Mouse (Mus musculus): Measurements from ENCODE around the gene Rock2. TPM values are rescaled to one million over a fixed set of nuclear protein-coding genes. Genes with fewer than 3 reads are reported as not detected.

Rock2 gene
- polyA plus RNA-seq, 1 experiment from 2014 or later, result 17.8 TPM

DNA sequence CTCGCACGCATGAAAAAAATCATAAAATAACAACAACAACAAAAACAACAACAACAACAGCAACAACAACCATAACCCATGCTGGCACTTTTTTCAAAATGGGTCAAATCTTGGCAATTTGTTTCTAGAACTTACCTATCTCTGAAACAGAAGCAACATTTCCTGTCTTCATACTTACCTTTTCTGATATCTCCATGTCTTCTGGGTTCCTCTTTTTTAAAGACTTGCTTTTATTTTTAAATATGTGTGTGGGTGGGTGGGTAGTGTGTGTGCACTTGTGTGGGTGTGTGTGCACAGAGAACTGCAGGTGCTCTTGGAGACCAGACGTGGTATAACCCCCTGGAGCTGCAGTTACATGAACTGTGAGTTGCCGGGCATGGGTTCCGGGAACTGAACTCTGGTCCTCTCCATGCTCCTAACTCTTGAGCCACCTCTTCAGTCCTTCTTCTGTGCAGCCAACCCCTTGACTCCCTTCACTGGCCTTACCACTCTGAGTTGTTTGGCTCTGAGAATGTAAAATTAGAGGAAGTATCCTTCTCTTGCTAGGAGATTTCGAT lies 129.9 kb downstream of the Rock2 start:
- DNase-seq (no peak), ATAC-seq (ENCODE audit: low FRiP score, low TSS enrichment) (no peak)
- H3K27me3 ChIP-seq (ENCODE audit: control insufficient read depth, insufficient read depth, low read length), result no peaks in the 10 kb centered on the region
- H3K4me1 ChIP-seq (ENCODE audit: control insufficient read depth, insufficient read depth, low read length), result no peaks in the 10 kb centered on the region
- H3K4me3 ChIP-seq (replicated peaks; ENCODE audit: low read depth, low read length), result no peak overlapping the region
- no peak overlapping the region for H3K4me2 ChIP-seq (ENCODE audit: low read length)
- H3K9ac ChIP-seq (replicated peaks; ENCODE audit: low read length), result no peak overlapping the region
- 94% methylated on average over 6 of the region's 6 CpGs for WGBS
- H3K36me3 ChIP-seq (ENCODE audit: control insufficient read depth, insufficient read depth, low read length), result no peaks in the 10 kb centered on the region
- no peak overlapping the region for H3K27ac ChIP-seq (replicated peaks; ENCODE audit: low read depth, low read length)
- H3K9me3 ChIP-seq (ENCODE audit: control insufficient read depth, low read length), result no peaks in the 10 kb centered on the region

DNA sequence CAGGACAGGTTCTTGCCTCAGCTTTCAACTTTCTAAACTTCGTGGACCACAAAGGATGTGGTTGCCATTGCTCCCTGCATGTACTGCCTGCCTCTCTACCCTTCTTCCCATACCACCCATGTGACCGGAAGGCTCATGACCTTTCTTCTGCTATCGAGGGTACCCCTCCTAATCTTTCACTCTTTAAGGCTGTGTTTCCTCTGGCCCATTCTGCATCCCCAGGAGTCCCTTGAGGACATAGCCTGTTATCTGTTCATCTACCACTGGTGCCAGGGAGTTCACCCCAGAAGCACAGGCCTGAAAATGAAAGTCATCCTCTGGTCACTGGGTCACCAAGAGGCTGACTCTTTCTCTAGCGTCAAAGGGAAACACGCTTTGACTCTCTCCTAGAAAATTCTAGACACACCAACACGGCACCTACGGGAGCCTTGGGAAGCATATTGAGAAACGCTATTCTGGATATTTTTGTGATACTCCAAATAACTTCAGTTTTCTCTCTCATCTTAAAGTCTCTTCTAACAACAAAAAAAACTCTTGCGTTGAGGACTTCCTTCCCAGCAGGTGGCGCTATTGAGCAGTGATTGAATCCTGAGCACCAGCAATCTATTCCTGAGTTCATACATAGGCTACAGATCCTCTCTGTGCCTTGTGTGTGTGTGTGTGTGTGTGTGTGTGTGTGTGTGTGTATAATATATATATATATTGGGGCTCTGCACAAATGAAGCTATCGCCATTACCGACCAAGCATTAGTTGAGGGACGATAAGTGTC lies 138.2 kb downstream of the Rock2 start:
- no peaks in the 10 kb centered on the region for H3K36me3 ChIP-seq (ENCODE audit: control insufficient read depth, insufficient read depth, low read length)
- no peaks in the 10 kb centered on the region for H3K27me3 ChIP-seq (ENCODE audit: control insufficient read depth, insufficient read depth, low read length)
- no peaks in the 10 kb centered on the region for H3K4me1 ChIP-seq (ENCODE audit: control insufficient read depth, insufficient read depth, low read length)
- ATAC-seq (ENCODE audit: low FRiP score, low TSS enrichment) (peak; percentile 59; the same call in 1 of the 2 replicates), DNase-seq (peak; percentile 96)
- H3K9ac ChIP-seq (replicated peaks; ENCODE audit: low read length), result no peak overlapping the region
- H3K4me3 ChIP-seq (replicated peaks; ENCODE audit: low read depth, low read length), result no peak overlapping the region
- H3K9me3 ChIP-seq (ENCODE audit: control insufficient read depth, low read length), result no peaks in the 10 kb centered on the region
- H3K27ac ChIP-seq (replicated peaks; ENCODE audit: low read depth, low read length), result no peak overlapping the region
- WGBS, result 41% methylated on average over 13 of the region's 13 CpGs
- no peak overlapping the region for H3K4me2 ChIP-seq (ENCODE audit: low read length)

DNA sequence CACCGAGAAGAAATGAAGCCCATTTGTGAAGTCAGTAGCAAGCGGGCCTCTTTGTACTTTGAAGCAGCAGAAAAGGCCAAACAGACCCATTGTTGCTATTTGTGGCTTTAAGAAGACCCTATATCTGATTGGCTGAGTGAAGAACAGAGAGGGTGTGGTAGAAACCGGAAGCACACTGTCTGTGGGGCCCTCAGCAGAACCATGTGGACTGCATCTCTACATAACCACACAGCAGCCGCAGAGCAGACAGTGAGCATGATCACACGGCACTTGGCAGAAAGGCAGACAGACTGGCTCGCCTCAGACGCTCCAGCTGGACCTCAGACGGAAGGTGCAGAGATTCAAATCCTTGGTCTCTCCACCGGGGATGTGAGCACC lies 138.8 kb downstream of the Rock2 start:
- no peak for DNase-seq
- Histone ChIP-seq H3K9ac (replicated peaks; ENCODE audit: low read length) (no peak overlapping the region), H3K4me3 (replicated peaks; ENCODE audit: low read depth, low read length) (no peak overlapping the region), H3K9me3 (ENCODE audit: control insufficient read depth, low read length) (no peaks in the 10 kb centered on the region), H3K4me1 (ENCODE audit: control insufficient read depth, insufficient read depth, low read length) (no peaks in the 10 kb centered on the region), H3K27ac (replicated peaks; ENCODE audit: low read depth, low read length) (no peak overlapping the region), H3K27me3 (ENCODE audit: control insufficient read depth, insufficient read depth, low read length) (no peaks in the 10 kb centered on the region), H3K4me2 (ENCODE audit: low read length) (no peak overlapping the region), H3K36me3 (ENCODE audit: control insufficient read depth, insufficient read depth, low read length) (no peaks in the 10 kb centered on the region)
- WGBS, result 82% methylated on average over 9 of the region's 9 CpGs
- peak; percentile 14; the same call in 1 of the 2 replicates for ATAC-seq (ENCODE audit: low FRiP score, low TSS enrichment)

DNA sequence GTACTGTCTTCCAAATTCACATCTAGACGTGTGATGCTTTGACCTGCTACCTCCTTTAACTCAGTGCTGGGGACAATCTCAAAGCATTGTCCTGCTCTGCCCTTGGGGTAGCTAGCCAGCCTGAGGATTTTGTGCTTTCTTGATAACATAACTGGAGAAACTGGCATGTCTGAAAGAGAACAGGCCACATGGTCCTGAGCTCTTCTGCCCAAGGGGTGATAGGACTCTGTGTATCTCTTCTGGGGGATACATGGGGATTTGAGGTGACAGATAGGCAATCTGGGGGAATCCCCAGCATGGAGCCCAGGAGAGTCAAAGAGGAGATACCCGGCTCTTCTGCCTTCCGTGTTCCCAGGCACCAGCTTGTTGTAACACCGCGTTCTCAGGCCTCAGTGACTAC lies 140.0 kb downstream of the Rock2 start:
- no peaks in the 10 kb centered on the region for H3K36me3 ChIP-seq (ENCODE audit: control insufficient read depth, insufficient read depth, low read length)
- no peak overlapping the region for H3K27ac ChIP-seq (replicated peaks; ENCODE audit: low read depth, low read length)
- H3K4me2 ChIP-seq (ENCODE audit: low read length), result no peak overlapping the region
- DNase-seq (no peak), ATAC-seq (ENCODE audit: low FRiP score, low TSS enrichment) (no peak)
- H3K27me3 ChIP-seq (ENCODE audit: control insufficient read depth, insufficient read depth, low read length), result no peaks in the 10 kb centered on the region
- no peaks in the 10 kb centered on the region for H3K9me3 ChIP-seq (ENCODE audit: control insufficient read depth, low read length)
- H3K4me3 ChIP-seq (replicated peaks; ENCODE audit: low read depth, low read length), result no peak overlapping the region
- 84% methylated on average over 5 of the region's 5 CpGs for WGBS
- no peaks in the 10 kb centered on the region for H3K4me1 ChIP-seq (ENCODE audit: control insufficient read depth, insufficient read depth, low read length)
- H3K9ac ChIP-seq (replicated peaks; ENCODE audit: low read length), result no peak overlapping the region

DNA sequence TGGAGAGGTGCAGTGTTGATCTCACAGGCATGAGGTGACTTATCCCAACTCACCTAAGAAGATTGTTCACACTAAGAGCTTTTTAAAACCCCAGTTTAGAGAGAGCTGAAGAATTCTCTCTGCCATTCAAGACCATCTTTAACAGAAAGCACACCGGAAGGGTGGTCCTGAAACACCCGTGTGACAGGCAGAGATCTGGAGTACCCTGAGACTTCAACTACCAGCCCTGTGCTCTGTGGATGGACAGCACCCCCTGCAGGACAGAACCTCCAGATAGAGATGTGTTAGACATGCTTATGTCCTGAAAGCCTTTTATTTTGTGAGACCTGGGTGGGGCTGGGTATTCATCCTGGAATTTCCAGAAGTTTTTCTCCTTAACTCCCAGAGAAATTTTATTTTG lies 140.4 kb downstream of the Rock2 start:
- no peak overlapping the region for H3K4me2 ChIP-seq (ENCODE audit: low read length)
- ATAC-seq (ENCODE audit: low FRiP score, low TSS enrichment), result no peak
- no peak overlapping the region for H3K27ac ChIP-seq (replicated peaks; ENCODE audit: low read depth, low read length)
- H3K36me3 ChIP-seq (ENCODE audit: control insufficient read depth, insufficient read depth, low read length), result no peaks in the 10 kb centered on the region
- 54% methylated on average over 2 of the region's 2 CpGs for WGBS
- no peaks in the 10 kb centered on the region for H3K27me3 ChIP-seq (ENCODE audit: control insufficient read depth, insufficient read depth, low read length)
- H3K9me3 ChIP-seq (ENCODE audit: control insufficient read depth, low read length), result no peaks in the 10 kb centered on the region
- no peak overlapping the region for H3K9ac ChIP-seq (replicated peaks; ENCODE audit: low read length)
- no peak overlapping the region for H3K4me3 ChIP-seq (replicated peaks; ENCODE audit: low read depth, low read length)
- H3K4me1 ChIP-seq (ENCODE audit: control insufficient read depth, insufficient read depth, low read length), result no peaks in the 10 kb centered on the region
- peak; percentile 31 for DNase-seq

DNA sequence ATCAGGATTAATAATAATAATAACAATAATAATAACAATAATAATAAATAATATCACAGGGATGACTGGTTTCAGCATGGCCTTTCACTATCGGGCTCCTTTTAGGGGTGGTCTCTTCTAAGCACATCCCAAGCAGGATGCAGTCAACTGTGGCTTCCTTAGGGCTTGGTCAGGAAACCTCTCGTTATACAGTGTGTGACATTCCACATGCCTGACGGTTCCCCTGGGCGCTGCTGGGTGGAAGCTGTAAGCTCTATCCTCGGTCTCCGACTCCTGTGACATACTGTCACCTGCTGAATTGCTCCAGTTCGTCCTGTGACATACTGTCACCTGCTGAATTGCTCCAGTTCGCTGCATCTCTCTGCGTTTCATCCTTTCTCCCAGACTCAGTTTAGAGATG lies 141.8 kb downstream of the Rock2 start:
- Histone ChIP-seq H3K27ac (replicated peaks; ENCODE audit: low read depth, low read length) (no peak overlapping the region), H3K9ac (replicated peaks; ENCODE audit: low read length) (no peak overlapping the region), H3K4me1 (ENCODE audit: control insufficient read depth, insufficient read depth, low read length) (no peaks in the 10 kb centered on the region), H3K27me3 (ENCODE audit: control insufficient read depth, insufficient read depth, low read length) (no peaks in the 10 kb centered on the region), H3K4me3 (replicated peaks; ENCODE audit: low read depth, low read length) (no peak overlapping the region), H3K4me2 (ENCODE audit: low read length) (no peak overlapping the region), H3K36me3 (ENCODE audit: control insufficient read depth, insufficient read depth, low read length) (no peaks in the 10 kb centered on the region), H3K9me3 (ENCODE audit: control insufficient read depth, low read length) (no peaks in the 10 kb centered on the region)
- ATAC-seq (ENCODE audit: low FRiP score, low TSS enrichment), result no peak
- DNase-seq, result peak; percentile 15
- 50% methylated on average over 9 of the region's 9 CpGs for WGBS

DNA sequence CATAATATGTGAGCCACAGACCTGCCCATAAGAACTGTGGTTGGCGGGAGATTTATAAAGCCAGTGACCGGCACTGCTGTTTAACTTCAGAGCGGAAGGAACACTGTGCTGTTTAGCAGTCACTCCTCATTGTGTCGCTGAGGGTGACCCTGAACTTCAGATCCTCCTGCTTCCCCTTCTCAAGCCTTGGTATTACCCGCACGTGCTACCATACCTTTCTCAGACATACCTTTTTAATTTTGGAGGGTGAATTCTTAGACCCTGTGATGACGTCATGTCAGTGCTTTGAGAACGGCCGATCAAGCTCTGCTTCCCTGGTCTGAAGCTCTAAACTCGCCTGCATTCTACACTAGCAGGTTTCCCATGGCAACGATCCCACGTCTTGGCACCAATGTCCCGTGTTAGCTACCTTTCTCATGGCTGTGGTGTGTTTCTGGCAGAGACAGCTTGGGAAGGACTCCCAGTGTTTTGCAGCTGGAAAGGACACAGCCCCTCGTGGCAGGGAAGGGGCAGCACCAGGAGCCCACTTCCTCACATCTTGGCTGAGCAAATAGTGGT lies 142.4 kb downstream of the Rock2 start:
- ATAC-seq (ENCODE audit: low FRiP score, low TSS enrichment) (no peak), DNase-seq (peak; percentile 23)
- Histone ChIP-seq H3K27me3 (ENCODE audit: control insufficient read depth, insufficient read depth, low read length) (no peaks in the 10 kb centered on the region), H3K27ac (replicated peaks; ENCODE audit: low read depth, low read length) (no peak overlapping the region), H3K9me3 (ENCODE audit: control insufficient read depth, low read length) (no peaks in the 10 kb centered on the region), H3K4me2 (ENCODE audit: low read length) (no peak overlapping the region), H3K4me1 (ENCODE audit: control insufficient read depth, insufficient read depth, low read length) (no peaks in the 10 kb centered on the region), H3K9ac (replicated peaks; ENCODE audit: low read length) (no peak overlapping the region), H3K4me3 (replicated peaks; ENCODE audit: low read depth, low read length) (no peak overlapping the region), H3K36me3 (ENCODE audit: control insufficient read depth, insufficient read depth, low read length) (no peaks in the 10 kb centered on the region)
- 55% methylated on average over 14 of the region's 14 CpGs for WGBS
